Mouse (Mus musculus) adrenal gland, postnatal 36 days (tissue): ENCODE results near the gene Snip1. TPM values are rescaled to one million over a fixed set of nuclear protein-coding genes. Genes with fewer than 3 reads are reported as not detected.

Experiments
- DNase-seq, 2 experiments: peaks; one replicate each; pipeline ENCODE4 v3.0.0; 2021; ENCODE audit warnings: mixed read lengths in 1 of 2
- total RNA-seq, 2 experiments: library from RNA; stranded (reverse); gene quantifications; 2 replicates each; pipeline ENCODE4 v1.2.3; 2021

Snip1 gene
- total RNA-seq, 2 experiments from 2014 or later, result 18.3 to 20.0 TPM

- DNase-seq, result no peak
These were observed 30.9 kb downstream of the Snip1 start for GRCm38 (mm10) chr4:125097412-125097811.

- peak; percentile 85 to 89 for DNase-seq
These were observed 33.0 kb downstream of the Snip1 start for GRCm38 (mm10) chr4:125099458-125099857.

- no peak for DNase-seq
These were observed 34.9 kb downstream of the Snip1 start for GRCm38 (mm10) chr4:125101334-125101733.

GRCm38 (mm10) chr4:125105354-125105753, 38.9 kb downstream of the Snip1 start:
- DNase-seq, result no peak

GRCm38 (mm10) chr4:125114638-125115037, 48.2 kb downstream of the Snip1 start:
- DNase-seq, result peak; percentile 85 to 89

- DNase-seq, result no peak
These were observed 48.6 kb downstream of the Snip1 start for GRCm38 (mm10) chr4:125115081-125115480.

GRCm38 (mm10) chr4:125115710-125116089, 49.2 kb downstream of the Snip1 start:
- DNase-seq, result peak; percentile 51 to 54

GRCm38 (mm10) chr4:125116090-125116861, 49.8 kb downstream of the Snip1 start:
- peak; percentile 85 for DNase-seq

- DNase-seq, result no peak
These were observed 50.5 kb downstream of the Snip1 start for GRCm38 (mm10) chr4:125116929-125117328.

- peak; percentile 43 to 46 for DNase-seq
These were observed 51.4 kb downstream of the Snip1 start for GRCm38 (mm10) chr4:125117902-125118320.

GRCm38 (mm10) chr4:125119070-125119469, 52.6 kb downstream of the Snip1 start:
- DNase-seq, result no peak

GRCm38 (mm10) chr4:125119721-125120120, 53.2 kb downstream of the Snip1 start:
- DNase-seq, result peak; percentile 41 to 52

GRCm38 (mm10) chr4:125122431-125123278, 56.2 kb downstream of the Snip1 start:
- DNase-seq, result peak; percentile 87 to 91

- DNase-seq, result no peak
These were observed 56.8 kb downstream of the Snip1 start for GRCm38 (mm10) chr4:125123279-125123671.

Other genes starting within 250 kb of the Snip1 start
- gene Yrdc, start 216.0 kb upstream of the Snip1 start, total RNA-seq, result 10 to 100 TPM; 47.0 to 50.6 TPM
- gene 1110065P20Rik, start 215.5 kb upstream of the Snip1 start, total RNA-seq, result 10 to 100 TPM; 43.4 to 49.2 TPM
- 1 to 10 TPM; 3.8 to 4.4 TPM for gene Maneal, start 204.5 kb upstream of the Snip1 start, total RNA-seq
- gene Epha10, start 185.8 kb upstream of the Snip1 start, total RNA-seq, result 1 to 10 TPM; 2.4 to 3.3 TPM
- 10 to 100 TPM in 1 of 2 experiments, 1 to 10 TPM in 1; 9.8 to 17.9 TPM for gene 9930104L06Rik, start 129.6 kb upstream of the Snip1 start, total RNA-seq
- 1 to 10 TPM; 5.7 to 7.6 TPM for gene Cdca8, start 127.4 kb upstream of the Snip1 start, total RNA-seq
- gene Rspo1, start 80.2 kb upstream of the Snip1 start, total RNA-seq, result 1 to 10 TPM; 4.0 to 4.6 TPM
- 10 to 100 TPM; 44.9 to 63.1 TPM for gene Gnl2, start 50.1 kb upstream of the Snip1 start, total RNA-seq
- not detected for gene Dnali1, start 969 bp upstream of the Snip1 start, total RNA-seq
- gene Meaf6, start 18.5 kb downstream of the Snip1 start, total RNA-seq, result 10 to 100 TPM; 30.3 to 36.2 TPM
- 1 to 10 TPM; 5.8 to 7.6 TPM for gene Zc3h12a, start 61.2 kb downstream of the Snip1 start, total RNA-seq